In the genomic region with DNA sequence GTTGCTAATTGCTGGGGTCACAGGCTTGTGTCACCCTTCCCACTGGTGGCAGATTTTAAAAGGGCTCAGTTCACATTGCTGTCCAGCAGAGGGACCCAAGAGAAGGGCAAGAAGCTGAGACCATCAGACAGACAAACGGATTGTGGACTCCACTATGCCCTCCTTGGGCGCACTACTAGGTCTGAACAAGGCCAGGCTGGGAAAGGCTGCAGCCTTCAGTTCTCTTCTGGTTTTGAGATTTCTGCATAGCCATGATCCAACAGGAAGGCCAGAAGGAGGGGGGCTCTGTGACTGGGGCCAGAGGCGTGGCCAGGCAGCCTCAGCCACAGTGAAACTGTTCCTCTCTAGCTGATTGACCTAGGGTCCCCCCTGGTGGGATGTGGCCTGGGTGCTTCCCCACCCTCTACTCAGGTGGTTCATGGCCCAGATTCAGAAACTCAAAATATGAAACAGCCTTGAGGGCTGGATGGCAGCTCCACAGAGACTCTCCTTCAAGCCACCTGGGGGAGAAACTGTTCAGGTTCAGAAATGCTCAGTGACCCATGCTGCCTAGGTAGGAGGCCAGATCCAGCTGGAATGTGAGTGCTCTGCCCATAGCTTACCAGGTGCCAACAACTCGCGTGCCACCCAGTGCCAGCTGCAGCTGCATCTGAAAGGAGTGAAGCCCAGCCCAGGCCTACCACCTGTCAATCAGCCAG, we compare ENCODE assay signal across 8 mouse cellular contexts. TPM values are rescaled to one million over a fixed set of nuclear protein-coding genes. Genes with fewer than 3 reads are reported as not detected.
A peak's percentile ranks its signal among the peaks of the same experiment; 100 is the strongest.
DNase-seq lines count a peak whose midpoint lies in the region; ATAC-seq lines count a peak whose summit lies in the region.
"Had no signal": no experiment of that assay in that cellular context is flagged by ENCODE, and none has a peak within 500 bp of the region (broad histone marks: within the 10 kb centered on the region; RNA-seq: fewer than 3 reads in every experiment).

No protein-coding gene starts in this region.

- H3K27me3 ChIP-seq in liver, embryonic 11.5 days (replicated peaks; ENCODE audit: control insufficient read depth, insufficient read depth, low read length): no peaks in the 10 kb centered on the region
- no peaks in the 10 kb centered on the region for H3K27me3 ChIP-seq in stomach, embryonic 15.5 days (replicated peaks)
- H3K27me3 ChIP-seq: hindbrain, embryonic 15.5 days had no signal

- peak; percentile 60 for ATAC-seq in liver, embryonic 11.5 days (replicated peaks; ENCODE audit: low FRiP score)
- ATAC-seq in stomach, embryonic 15.5 days (ENCODE audit: insufficient read depth, low FRiP score, low read depth): no peak

- no peaks in the 10 kb centered on the region for H3K4me1 ChIP-seq in liver, embryonic 11.5 days (replicated peaks; ENCODE audit: control insufficient read depth, insufficient read depth, low read length)
- H3K4me1 ChIP-seq in stomach, embryonic 15.5 days: peaks cover 3% of the 10 kb centered on the region; the same call in 1 of the 2 replicates
- H3K4me1 ChIP-seq: hindbrain, embryonic 15.5 days had no signal

- 57% methylated on average over 5 of the region's 5 CpGs for WGBS in liver, embryonic 11.5 days
- 68% methylated on average over 5 of the region's 5 CpGs for WGBS in stomach, embryonic 15.5 days

- H3K36me3 ChIP-seq in liver, embryonic 11.5 days (ENCODE audit: control insufficient read depth, insufficient read depth, low read length): no peaks in the 10 kb centered on the region
- no peaks in the 10 kb centered on the region for H3K36me3 ChIP-seq in stomach, embryonic 15.5 days
- H3K36me3 ChIP-seq: hindbrain, embryonic 15.5 days had no signal

- peak overlapping the region; percentile 23; the same call in 1 of the 2 replicates for H3K4me2 ChIP-seq in liver, embryonic 11.5 days
- H3K4me2 ChIP-seq in stomach, embryonic 15.5 days: no peak overlapping the region
- H3K4me2 ChIP-seq: hindbrain, embryonic 15.5 days had no signal

- peak; percentile 54 to 63 for DNase-seq in B cell, adult 2 months
- DNase-seq in CD8-positive naive resting alpha-beta T cell, adult 2 months (ENCODE audit: low read depth in 2 of 2, low spot score in 2 of 2): peak; percentile 25 to 45
- DNase-seq in embryo, embryonic 11 days: peak; percentile 42
- DNase-seq in liver, embryonic 11.5 days (ENCODE audit: low spot score): peak; percentile 36
- DNase-seq in cerebellum, adult 11-12 months: no peak
- DNase-seq in gastrocnemius, adult 18-20 months (ENCODE audit: low spot score): no peak

- no peak overlapping the region for H3K4me3 ChIP-seq in liver, embryonic 11.5 days (ENCODE audit: low read depth, low read length)
- no peak overlapping the region for H3K4me3 ChIP-seq in stomach, embryonic 15.5 days (replicated peaks)
- H3K4me3 ChIP-seq: hindbrain, embryonic 15.5 days had no signal

- H3K9me3 ChIP-seq in liver, embryonic 11.5 days (ENCODE audit: control insufficient read depth, low read length): no peaks in the 10 kb centered on the region
- H3K9me3 ChIP-seq in stomach, embryonic 15.5 days: no peaks in the 10 kb centered on the region
- H3K9me3 ChIP-seq: hindbrain, embryonic 15.5 days had no signal

- H3K9ac ChIP-seq in liver, embryonic 11.5 days (ENCODE audit: low read depth, low read length): no peak overlapping the region
- no peak overlapping the region for H3K9ac ChIP-seq in stomach, embryonic 15.5 days
- H3K9ac ChIP-seq: hindbrain, embryonic 15.5 days had no signal

- no peak overlapping the region for H3K27ac ChIP-seq in liver, embryonic 11.5 days (ENCODE audit: low read depth, low read length)
- H3K27ac ChIP-seq in stomach, embryonic 15.5 days: 0 out of 2 replicates have a peak overlapping the region, but pooled peaks have one; percentile 11
- H3K27ac ChIP-seq: hindbrain, embryonic 15.5 days had no signal

RNA-seq across cellular contexts. Expression of a gene that starts 13.7 kb away (rescaled TPM):
- 2.8 and 4.4 TPM in 2 replicates for polyA plus RNA-seq in liver, embryonic 11.5 days (2014; fragmentation: Nextera tagmentation; extraction: Ambion mirVana)
- polyA plus RNA-seq in stomach, embryonic 15.5 days (2015; fragmentation: Nextera tagmentation; extraction: Ambion mirVana): 1.7 and 1.9 TPM in 2 replicates
- under 1 TPM; 0.46 to 0.74 TPM for total RNA-seq in gastrocnemius, adult 18-20 months (2021)

RNA-seq across cellular contexts. Expression of a gene that starts 31.3 kb away (rescaled TPM):
- polyA plus RNA-seq in liver, embryonic 11.5 days (2014; fragmentation: Nextera tagmentation; extraction: Ambion mirVana): 11.5 and 12.6 TPM in 2 replicates
- 28.1 and 30.1 TPM in 2 replicates for polyA plus RNA-seq in stomach, embryonic 15.5 days (2015; fragmentation: Nextera tagmentation; extraction: Ambion mirVana)
- 10 to 100 TPM in 1 of 2 experiments, 1 to 10 TPM in 1; 9.1 to 10.6 TPM for total RNA-seq in gastrocnemius, adult 18-20 months (2021)

RNA-seq across cellular contexts. Expression of a gene that starts 37.8 kb away (rescaled TPM):
- 167 and 169 TPM in 2 replicates for polyA plus RNA-seq in liver, embryonic 11.5 days (2014; fragmentation: Nextera tagmentation; extraction: Ambion mirVana)
- polyA plus RNA-seq in stomach, embryonic 15.5 days (2015; fragmentation: Nextera tagmentation; extraction: Ambion mirVana): 130 and 135 TPM in 2 replicates
- total RNA-seq in gastrocnemius, adult 18-20 months (2021): 10 to 100 TPM; 43.9 to 44.7 TPM

RNA-seq across cellular contexts. Expression of a gene that starts 38.2 kb away (rescaled TPM):
- 106 and 117 TPM in 2 replicates for polyA plus RNA-seq in liver, embryonic 11.5 days (2014; fragmentation: Nextera tagmentation; extraction: Ambion mirVana)
- polyA plus RNA-seq in stomach, embryonic 15.5 days (2015; fragmentation: Nextera tagmentation; extraction: Ambion mirVana): 228 and 279 TPM in 2 replicates
- 100 to 1,000 TPM; 219 to 239 TPM for total RNA-seq in gastrocnemius, adult 18-20 months (2021)

RNA-seq across cellular contexts. Expression of a gene that starts 49.9 kb away (rescaled TPM):
- 4.1 and 5.9 TPM in 2 replicates for polyA plus RNA-seq in liver, embryonic 11.5 days (2014; fragmentation: Nextera tagmentation; extraction: Ambion mirVana)
- polyA plus RNA-seq in stomach, embryonic 15.5 days (2015; fragmentation: Nextera tagmentation; extraction: Ambion mirVana): 17.1 and 18.8 TPM in 2 replicates
- total RNA-seq in gastrocnemius, adult 18-20 months (2021): 10 to 100 TPM; 76.5 to 93.1 TPM

Comparison
In these comparisons a context has a peak if more than half of its experiments do, and no peak if none do; other contexts are left out.
1. DNase-seq: peak in B cell, adult 2 months (2 of 2), CD8-positive naive resting alpha-beta T cell, adult 2 months (2 of 2), embryo, embryonic 11 days (single experiment) and liver, embryonic 11.5 days (single experiment); none in cerebellum, adult 11-12 months (single experiment) and gastrocnemius, adult 18-20 months (single experiment).